Mouse (Mus musculus) adrenal gland, postnatal 4 days (tissue): ENCODE results near the gene Myo1h. TPM values are rescaled to one million over a fixed set of nuclear protein-coding genes. Genes with fewer than 3 reads are reported as not detected.

ENCODE experiments used
- DNase-seq, 2 experiments: peaks; one replicate each; pipeline ENCODE4 v3.0.0; 2021 to 2022; ENCODE audit warnings: low spot score in 2 of 2, mixed read lengths in 2 of 2
- total RNA-seq, 2 experiments: library from RNA; stranded (reverse); gene quantifications; 2 replicates each; pipeline ENCODE4 v1.2.3; 2021

Gene Myo1h
- total RNA-seq, 2 experiments from 2014 or later = 1.2 to 1.5 TPM

DNA sequence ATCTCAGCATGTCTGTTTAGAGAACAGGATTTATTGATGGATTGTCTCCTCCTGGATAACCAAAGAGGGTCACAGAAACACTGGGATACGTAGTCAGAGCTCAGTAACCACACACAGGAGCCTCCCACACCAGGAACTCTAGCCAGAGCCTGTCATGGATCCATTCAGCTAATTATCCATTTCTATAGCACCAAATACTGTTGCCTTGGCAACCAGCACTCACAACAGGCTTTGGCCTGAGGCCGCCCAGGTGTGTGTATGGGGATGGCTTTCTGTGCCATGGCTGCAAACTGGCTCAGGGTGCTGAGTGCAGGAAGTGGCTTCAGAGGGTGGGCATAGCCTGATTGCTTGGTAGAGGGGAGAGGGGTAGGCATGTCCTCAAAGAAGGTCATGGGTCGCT, 1.0 kb downstream of the Myo1h start:
- DNase-seq = no peak

DNA sequence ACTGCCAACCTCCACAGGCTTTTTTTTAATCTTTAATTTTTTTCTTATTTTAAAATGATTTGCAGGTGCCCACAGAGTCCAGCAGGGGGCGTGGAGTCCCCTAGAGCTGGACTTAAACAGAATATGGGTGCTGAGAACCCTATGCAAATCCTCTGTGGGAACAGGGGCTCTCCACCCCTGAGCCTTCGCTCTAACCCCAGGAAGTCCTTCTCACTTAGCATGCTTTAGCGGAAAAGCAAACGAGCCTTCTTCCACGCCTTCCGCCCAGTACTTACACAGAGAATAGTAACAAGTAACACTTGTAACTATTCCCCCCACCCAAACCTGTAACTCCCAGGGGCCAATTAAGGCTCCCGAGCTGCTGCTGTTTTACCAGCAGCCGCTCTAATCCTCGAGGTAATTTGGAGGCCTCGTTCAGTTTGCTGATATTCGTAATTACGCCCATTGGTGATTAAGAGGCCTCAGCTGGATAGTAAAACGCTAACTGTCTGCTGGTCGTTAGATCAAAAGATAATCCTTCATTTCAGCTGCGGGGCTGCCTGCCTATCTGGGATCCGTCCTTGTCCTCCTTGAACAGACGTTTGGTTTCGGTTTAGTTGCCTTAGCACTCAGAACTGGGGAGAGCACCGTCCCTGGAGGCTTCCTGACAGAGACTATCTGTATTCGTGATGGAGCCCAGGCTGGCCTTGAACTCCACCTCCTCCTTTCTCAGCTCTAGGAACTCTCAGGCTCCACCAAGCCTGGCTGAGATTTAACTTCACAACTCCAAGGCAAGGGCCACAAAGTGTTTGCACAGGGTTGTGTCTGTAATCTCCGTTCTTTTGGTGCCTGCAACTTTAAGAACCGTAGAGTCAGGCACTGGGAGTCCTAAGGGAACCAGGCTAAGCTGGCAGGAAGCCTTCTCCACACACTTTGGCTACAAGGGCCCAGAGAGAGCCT, 8.0 kb downstream of the Myo1h start:
- DNase-seq = no peak

DNA sequence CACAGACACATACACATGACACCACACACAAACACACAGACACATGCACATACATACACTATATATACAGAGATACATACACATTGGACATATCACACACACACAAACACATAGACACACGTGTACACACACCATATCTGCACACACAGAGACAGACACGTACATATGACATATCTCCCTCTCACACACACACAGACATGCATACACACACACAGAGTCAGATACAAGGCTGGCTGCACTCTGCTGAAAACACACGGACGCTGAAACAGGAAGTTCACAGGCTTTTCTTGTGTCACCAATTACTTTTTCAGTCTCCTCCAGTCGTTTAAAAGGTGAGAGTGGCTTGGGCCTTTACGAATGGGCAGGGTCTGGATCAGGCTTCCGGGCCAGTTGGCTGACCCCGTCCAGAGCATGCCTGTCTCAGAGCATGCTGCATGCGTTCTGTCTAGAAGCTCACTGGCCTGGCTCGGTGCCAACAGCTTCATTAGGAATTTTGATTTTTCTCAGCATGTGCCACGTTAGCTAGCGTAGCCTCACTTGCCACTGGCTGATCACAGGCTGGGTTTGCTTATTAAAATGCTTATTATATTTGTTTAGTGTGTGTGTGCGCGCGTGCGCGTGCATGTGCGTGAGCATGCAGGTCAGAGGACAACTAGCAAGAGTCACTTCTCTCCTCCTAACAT, 9.4 kb downstream of the Myo1h start:
- no peak for DNase-seq

DNA sequence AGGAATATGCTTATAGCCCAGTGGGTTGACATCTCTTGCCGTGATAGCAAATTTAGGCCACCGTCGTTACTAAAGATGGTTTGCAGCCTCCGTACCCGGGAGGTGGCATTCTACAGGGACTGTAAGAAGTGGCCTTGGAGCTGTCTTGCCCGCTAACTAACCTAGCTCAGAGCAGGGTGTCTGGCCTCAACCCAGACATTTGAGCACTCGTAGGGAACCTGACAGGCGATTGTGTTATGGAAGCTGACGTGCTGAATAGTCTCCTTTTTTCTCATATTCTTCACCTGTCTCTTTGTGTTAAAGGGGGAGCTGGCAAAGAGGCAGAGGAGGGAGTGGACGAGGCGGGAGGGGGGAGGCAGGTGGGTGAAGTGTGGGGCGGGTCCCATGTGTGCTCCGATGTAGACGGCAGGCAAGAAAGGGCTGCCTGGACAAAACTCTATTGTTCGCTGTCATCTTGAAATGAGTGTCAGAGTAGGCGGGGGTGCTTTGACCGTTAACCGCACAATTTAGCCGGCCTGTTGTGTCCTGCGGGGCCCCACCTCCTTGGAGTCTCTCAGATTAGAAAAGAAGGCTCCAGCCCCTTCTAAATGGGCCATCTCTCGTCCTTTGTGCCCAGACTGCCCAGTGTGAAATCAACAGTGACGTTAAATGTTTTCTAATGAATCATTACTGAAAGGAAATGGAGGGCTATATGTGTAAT, 10.3 kb downstream of the Myo1h start:
- no peak for DNase-seq

DNA sequence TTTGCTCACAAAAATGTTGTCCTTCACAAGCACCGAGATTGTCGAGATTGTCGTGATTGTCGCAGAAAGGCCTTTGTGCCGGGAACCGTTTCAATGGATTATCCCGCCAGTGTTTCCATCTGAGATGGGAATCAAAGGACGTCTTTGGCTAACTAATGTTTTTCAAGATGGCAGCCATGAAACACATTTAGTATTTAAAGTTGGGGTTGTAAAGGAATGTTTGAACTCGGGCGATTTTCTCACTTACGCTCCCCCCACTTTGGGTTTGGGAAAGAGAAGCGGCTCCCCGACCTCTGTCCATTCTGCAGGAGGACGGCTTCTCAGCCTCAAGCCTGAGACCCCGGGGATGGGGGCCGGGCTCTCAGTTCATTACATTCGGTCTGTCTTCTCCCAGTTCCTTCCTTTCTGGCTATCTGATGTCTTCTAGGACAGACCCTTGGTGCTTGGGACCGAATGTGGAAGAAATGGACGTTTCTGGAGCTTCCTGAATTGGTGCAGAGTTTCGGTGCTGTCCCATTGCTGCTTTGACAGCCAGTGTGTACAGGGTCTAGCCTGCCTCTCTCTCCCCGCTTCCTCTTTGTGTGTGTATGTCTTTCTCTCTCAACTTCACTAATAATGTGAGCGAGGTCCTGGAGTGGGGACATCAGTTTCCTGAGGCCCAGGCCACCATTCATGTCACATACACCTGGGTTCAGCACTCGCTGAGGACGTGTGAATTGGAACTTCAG, 11.1 kb downstream of the Myo1h start:
- no peak for DNase-seq

DNA sequence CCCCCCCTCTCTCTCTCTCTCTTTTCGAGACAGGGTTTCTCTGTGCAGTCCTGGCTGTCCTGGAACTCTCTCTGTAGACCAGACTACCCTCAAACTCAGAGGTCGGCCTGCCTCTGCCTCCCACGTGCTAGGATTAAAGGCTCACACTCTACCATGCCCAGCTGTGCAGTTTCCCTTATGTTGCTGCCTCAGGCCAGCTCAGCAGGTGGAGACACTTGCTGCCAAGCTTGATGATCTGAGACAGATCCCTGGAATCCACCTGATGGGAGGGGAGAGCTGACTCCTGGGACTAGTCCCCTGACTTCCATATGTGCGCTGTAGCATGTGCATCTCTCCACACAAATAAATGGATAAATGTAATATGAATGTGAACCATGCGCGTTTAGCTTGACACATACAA, 14.2 kb downstream of the Myo1h start:
- no peak for DNase-seq

DNA sequence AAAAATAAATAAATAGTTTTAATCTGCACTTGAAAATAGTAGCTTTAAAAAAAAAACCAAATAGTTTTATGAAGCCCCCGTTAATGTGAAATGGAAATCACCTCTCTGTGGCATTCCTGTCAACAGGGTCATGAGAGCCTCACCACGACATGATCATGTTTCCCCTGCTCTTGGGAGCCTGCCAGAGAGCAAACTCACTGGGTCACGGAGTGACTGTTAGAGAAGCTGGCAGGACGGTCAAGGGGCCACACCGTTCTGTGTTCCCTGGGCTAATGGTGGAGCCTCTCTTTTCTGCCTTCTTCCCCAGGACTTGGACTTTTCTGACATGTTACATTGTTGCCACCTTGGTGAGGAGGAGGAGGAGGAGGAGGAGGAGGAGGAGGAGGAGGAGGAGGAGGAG, 17.5 kb downstream of the Myo1h start:
- no peak for DNase-seq

DNA sequence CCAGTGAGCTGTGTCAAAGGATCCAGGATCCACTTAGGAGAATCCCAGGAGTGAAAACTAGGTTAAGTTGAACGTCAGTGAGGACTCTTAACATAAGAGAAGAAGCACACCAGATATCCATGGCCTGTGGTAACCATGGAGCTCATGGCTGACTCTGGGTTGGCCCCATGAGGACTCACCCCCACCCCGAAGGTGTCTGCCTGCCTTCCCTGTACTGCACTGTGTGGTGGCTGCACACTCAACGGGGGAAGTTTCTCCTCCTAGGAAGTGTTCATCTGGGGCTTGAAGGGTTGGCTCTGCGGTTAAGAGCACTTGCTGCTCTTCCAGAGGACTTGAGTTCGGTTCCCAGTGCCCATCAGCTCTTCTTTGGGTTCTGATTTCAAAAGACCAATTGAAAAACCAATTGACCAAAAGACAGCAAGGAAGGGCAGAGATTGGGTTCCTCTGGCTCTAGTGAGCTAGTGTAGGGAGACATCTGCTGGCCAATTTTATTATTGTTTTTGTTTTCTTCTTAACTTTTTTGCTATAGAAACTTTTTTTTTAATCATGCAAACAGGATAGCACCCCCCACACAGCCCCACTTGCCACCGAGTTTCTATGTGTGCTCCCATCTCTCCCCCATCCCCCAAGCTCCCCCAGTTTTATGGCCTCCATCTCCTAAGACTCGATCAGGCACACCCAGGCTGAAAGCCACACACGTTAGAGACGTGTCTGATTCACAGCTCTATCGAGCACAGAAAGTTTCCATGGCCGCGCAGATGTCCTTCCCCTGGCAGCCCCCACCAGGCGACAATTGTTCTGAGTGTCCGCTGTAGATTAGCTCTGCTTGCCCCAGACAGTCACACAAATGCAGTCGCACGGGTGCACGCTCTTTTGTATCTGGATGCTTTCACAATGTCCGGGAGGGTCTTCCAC, 20.1 kb downstream of the Myo1h start:
- no peak for DNase-seq

DNA sequence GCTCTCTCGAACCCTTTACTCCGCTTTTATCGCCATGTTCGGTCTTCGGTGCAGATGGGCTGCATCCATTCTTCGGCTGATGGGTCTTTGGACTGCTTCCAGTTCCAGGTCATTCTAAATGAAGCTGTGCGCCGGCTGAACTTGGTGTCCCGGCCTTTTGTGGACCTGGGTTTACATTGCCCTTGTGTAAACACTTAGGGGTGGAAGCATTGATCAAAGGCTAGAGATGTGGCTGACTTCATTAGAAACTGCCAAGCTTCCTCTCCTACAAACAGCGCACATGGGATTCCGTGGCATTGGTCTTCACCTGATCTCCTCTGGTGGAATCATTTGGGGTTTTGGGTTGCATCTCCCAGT, 20.7 kb downstream of the Myo1h start:
- DNase-seq = no peak

DNA sequence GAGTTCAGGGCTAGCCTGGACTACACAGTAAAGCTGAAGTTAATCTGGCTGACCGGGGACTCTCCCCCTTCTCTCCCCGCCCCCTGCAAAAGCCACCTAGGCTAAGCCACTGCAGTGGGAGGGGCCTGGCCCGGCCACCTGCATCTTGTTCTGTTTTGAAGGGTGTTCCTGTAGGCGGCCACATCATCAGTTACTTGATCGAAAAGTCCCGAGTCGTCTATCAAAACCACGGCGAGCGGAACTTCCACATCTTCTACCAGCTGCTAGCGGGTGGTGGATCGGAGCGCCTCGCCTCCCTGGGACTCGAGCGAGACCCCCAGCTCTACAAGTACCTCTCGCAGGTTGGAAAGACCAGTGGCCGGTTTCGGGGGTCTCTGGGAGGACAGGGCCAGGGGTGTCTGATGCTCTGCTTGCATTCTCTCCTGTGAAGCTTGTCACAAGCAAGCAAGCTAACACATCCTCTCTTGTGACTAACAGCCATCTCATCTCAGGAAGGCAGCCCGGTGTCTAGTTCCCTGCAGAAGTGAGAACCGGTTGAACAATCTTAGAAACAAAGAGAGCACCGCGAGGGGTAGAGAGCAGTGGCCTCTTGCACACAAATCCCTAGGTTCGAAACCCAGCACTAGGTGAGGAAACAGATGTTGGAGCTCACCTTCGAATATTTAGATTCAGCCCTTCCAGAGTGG, 34.3 kb downstream of the Myo1h start:
- DNase-seq = no peak

DNA sequence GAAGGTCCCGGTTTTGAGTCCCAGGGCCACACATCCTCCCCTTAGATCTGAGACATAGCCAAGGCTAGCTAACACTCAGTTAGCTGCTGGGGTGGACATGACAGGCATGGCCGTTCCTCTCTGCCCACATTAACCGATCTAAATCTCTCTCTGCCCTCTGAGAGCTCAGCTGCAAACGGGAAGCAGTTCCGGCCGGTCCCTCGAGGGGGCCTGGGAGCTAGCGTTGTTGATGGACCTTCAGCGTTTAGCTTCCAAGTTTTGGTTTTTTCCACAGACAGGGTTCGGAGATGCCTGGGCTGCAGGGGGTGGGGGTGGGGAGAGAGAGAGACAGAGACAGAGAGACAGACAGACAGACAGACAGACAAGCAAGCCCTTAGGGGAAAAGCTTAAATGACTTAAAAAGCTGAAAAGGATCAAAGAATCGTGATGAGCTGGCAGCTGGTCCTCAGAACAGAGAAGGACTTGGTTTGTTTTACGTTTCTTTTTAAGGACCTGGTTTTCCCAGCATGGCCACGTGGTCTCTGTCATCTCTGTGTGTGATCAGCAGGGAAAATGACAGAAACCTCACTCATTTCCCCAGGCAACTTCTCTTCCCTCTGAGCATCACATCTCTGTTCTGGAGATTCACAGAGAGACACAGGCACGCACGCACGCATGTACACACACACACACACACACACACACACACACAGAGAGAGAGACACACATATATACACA, 35.0 kb downstream of the Myo1h start:
- DNase-seq = peak; percentile 15 to 42

DNA sequence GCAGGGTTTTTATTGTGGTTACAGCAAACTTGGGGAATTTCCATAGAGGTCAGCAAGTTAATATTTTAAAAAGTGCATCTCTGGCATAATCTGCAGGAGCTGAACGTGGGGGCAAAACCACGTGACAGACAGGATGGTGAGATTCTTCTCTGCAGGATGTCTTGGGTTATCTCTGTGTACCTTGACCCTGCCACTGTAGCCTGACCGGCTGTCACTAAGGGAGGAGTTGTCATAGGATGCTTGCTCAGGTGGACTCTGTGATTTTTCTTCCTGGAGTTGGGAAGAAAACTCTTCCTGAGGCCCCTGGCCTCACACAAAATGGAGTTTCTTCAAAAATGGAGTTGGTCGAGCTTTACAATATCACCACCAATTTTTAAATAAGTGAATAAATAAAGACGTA, 54.0 kb downstream of the Myo1h start:
- DNase-seq = no peak

DNA sequence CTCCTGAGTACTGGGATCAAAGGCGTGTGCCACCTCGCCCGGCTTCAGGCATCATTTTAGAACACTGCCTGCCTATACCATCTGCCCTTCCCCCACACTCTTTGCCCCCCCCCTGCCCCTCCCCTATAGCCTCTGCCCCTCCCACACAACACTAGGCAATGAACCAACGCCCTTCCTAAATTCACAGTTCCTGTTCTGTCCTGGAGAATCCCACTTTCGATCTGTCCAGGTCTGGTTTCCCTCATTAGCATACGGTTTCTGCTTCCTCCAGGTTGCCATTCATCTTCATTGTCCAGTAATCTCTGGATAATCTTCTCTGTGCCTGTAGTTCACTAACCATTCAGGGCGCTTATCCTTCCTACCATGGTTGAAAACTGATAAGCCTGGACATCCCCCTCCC, 54.6 kb downstream of the Myo1h start:
- no peak for DNase-seq

DNA sequence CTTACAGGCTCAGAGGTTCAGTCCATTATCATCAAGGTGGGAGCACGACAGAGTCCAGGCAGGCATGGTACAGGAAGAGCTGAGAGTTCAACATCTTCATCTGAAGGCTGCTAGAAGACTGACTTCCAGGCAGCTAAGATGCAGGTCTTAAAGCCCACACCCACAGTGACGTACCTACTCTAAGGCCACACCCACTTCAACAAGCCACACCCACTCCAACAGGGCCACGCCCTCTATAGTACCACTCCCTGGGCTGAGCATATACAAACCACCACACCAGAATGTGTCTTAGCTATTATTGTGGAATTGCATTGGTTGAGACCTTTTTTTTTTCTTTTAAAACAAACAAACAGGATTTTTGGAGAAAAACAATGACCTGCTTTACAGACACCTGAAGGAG, 56.6 kb downstream of the Myo1h start:
- no peak for DNase-seq

DNA sequence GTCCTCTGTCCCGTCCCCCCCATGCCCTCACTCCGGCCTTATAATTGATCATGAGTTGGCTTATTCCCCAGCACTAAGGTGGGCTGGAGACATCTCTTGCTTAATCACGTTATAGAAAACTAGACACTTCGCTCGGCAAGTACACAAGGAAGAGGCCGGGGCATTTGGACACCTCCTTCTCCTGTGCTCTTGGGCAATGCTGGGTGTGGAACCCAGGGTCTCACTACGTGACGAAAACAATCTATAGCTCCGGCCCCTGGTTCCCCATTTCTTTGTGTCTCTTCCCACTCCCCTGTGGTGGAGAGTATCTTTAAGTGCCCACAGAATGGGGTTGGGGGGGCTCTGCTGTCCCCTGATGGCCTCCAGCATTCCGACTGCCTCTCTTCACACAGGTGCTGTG, 58.0 kb downstream of the Myo1h start:
- no peak for DNase-seq

DNA sequence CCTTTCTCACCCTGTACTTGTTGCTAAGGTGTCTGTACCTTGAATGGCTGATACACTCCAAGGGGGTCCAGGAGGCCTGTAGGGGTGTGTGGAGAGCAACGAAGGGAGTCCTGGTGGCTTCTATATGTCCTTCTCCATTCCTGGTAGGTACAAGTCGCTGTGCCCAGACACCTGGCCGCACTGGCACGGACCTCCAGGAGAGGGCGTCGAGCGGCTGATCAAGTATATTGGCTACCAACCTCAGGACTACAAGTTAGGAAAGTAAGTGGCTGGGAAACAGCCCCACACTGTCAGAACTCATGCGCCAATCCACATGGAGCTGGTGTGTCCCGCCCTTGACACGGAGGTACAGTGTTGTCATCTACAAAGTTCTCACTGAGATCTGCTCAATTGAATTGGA, 62.5 kb downstream of the Myo1h start:
- no peak for DNase-seq

DNA sequence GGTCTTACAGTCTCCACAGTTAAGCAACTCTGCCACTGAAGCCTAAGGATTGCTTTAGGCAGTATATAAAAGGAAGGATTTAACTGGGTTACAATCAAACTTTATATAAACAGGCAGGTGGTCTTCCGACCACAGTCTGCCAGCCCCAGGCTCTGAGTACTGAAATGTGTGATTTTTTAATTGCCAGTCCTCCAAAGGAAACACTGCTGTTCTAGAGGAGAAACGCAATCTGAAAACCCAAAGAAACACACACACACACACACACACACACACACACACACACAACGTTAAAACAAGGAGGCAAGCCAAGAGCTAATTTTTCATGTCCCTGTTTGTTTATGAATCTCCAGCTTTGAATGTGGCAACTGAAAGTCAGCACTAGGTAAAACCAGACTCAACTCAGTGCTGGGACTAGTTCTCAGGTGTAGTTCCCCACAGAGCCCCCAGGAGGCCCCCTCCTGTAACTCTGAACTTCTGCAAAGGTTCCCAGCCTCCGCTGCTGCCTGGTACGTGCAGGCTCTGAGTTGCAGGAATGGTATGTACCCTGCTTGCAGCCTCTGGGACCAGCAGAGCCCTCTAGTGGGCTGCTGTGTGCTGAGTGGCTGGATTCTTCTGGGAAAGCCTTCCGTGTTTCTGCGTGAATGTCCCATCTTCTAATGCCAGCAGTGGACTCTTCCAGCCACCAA, 67.4 kb downstream of the Myo1h start:
- peak; percentile 32 to 64 for DNase-seq

DNA sequence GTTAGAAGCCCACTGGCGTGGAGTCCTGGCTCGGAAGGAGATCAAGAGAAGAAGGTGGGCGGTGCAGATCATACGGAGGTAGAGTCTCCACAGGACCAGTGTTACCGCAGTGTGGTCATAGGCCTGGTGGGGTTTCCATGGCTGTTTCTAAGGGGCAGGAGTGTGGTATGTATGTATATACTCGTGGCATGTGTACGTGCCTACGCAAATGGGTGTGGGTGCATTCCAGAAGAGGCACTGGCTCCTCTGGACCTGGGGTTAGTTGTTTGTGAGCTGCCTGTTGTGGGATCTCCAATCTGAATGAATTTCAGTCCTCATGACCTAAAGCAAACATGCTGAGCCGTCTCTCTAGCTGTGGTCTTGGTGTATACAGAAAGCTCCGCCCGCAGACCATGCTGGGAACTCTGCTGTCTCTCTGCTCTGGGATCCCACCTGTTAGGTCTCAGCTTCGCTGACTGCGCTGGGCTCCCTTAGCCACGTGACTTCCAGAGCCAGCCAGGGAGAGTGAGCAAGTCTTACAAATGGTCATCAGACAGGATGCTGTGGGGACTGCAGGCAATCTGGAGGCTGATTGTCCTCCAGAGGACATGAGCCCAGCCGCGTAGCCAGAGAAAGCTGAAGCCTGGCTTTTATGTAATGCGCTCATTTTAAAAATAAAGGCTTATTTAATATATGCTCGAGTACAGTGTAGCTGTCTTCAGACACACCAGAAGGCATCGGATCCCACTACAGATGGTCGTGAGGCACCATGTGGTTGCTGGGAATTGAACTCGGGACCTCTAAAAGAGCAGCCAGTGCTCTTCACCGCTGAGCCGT, 68.2 kb downstream of the Myo1h start:
- no peak for DNase-seq
